Mouse (Mus musculus) liver, adult (tissue): ENCODE results near the gene Usp25.

Experiments
- GATA4 ChIP-seq: IDR thresholded peaks from 2 replicates; pipeline ENCODE4 v1.6.1; 2014; ENCODE audit warnings: mild to moderate bottlenecking, low read length; ENCODE audit not compliant: insufficient replicate concordance

Usp25 gene

DNA sequence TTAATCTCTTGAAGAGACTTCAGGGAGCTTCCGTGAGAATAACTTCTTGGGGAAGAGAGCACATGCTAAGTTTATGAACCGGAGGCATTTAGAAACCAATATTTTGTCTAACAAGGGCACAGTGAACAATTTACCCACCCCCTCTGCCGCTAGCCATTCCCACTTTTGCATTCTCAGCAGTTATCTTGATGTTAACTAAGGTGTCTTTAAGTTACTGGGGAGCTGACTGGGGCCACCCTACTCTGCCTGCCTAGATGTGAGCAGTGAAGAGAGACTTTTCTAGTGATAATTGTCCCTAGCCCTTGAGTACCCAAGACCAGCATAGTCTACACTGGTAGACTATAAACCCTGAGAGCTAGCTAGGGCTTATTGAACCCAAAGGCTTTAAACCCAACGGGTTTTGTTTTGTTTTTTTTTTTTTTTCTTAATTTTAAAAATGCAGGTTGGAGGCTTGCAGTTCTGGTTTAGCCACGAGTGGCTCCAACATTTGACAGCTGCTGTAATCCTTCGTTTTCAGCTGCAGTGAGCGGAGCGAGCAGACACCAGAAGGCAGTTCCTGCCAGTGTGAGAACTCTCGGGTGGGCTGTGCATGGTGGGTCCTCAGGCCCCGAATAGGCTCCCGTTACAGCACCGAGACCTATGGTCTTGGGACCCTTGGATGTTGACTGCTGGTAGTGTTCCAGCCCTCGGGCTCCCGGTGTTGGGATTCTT, 14.6 kb downstream of the Usp25 start:
- no peak for TF ChIP-seq GATA4

DNA sequence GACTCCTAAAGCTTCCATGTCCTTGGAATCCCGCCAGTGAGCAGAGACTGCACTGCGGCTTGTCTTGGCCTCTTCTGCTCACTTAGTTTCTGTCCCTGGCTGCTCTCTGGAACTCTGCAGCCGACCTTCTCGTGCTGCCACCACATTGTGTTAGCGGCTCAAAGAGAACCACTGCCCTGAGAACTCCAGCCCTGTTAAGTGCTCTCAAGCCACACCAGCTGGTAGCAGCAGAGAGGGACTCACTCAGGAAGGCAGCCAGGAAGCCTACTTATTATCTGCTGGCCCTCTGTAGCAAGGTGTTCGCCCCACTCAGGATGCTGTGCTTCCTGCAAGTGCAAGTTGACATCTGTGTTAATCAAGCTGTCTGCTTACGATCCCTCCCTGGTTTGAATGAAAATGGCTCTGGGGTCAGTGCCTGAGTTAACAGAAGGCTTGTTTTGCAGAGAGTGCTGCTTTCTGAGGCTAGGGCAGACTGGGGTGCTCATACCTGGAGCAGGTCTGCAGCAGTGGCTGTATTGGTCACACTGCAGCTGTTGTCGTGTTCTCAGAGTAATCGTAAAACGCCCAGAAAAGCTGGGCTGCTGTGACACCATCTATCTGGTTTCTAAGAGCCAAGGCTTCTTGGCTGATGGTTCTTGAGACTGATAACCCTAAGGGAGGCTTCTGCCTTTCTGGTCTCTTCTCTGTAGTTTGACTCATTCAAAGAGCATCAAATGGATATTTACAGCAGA, 15.3 kb downstream of the Usp25 start:
- TF ChIP-seq GATA4 = no peak

DNA sequence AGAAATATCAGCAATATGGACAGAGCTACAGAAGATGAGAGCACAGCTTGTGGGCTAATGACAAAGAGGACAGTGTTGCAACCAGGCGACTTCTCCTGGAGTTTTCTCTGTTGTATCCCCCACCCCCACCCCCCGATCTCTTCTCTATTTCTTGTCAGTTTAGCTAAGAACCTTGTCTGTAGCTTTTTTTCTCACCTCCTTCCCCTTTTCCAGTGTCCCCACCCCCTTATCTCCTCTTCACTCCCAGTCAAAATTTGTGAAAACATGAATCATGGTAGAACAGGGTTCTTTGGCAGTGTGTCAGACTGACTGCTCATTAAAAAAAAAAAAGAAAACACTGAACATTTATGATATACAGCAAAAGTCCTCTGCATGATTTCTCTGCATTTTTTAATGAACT, 16.9 kb downstream of the Usp25 start:
- TF ChIP-seq GATA4 = no peak

DNA sequence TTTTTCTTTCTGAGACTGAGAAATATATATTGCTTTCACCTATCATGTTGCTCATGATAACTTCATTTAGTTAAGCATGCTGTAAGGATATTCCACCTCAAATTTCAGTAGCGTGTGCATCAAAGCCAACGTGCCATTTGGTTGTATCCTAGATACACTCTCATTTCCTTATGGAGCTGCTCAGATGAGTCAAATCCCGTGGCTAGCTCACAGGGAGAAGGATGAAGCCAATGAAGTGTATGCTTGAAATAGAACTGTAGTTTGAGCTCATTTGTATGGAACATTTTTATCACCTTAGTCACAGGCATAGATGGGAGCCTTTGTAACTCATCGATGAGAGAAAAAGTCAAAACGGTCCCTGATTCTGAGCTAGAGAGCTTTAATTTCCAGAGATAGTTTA, 20.8 kb downstream of the Usp25 start:
- TF ChIP-seq GATA4 = no peak

DNA sequence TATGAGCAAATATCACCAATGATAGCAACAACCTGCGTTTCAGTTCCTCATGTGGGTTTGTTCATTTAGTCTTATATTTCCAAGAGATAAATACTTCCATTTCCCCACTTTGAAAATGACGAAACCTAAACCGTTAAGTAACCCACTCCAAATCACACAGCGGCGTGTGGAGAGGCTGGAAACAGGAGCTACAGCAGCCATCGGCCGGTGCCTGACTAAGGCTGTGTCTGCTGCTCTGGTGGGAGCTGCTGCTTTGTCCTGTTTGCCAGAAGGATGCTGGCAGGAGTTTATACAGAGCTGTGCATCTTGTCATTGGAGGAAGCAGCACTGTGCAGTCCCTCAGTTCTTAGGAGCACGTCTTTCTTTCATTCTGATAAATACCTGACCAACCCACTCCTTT, 21.2 kb downstream of the Usp25 start:
- TF ChIP-seq GATA4 = no peak

DNA sequence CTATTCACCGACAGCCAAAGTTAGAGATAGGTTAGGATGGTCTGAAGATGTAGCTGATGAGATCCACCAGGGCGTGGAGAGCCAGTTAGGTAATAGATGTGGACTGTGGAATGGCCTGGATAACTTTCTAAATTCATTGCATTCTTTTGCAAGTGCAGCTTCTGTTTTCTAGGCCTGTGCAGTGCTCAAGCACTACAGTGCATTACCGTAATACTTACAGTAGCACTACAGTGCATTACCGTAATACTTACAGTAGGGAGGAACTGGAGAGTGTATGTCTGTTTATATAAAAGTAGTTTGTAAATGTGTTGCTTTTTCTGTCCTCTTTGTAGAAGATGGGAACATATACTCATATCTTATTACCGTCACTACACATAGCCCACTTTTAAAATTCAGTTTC, 28.1 kb downstream of the Usp25 start:
- no peak for TF ChIP-seq GATA4

DNA sequence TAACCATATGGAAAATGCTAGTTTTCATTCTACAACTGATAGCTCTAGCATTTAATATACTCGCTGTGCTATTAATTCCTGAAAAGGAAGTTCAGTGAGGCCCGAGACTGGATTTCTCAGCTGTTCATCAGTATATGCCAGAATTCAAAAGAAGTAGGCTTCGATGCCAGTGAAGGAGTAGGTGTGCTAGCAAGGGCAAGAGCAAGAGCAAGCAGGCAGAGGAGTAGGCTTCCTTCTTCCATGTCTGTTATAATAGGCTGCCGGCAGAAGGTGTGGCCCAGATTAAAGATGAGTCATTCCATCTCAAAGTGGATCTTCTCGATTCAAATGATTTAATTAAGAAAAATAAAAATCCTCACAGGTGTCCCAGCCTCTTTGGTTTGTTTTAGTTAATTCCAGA, 30.0 kb downstream of the Usp25 start:
- no peak for TF ChIP-seq GATA4

DNA sequence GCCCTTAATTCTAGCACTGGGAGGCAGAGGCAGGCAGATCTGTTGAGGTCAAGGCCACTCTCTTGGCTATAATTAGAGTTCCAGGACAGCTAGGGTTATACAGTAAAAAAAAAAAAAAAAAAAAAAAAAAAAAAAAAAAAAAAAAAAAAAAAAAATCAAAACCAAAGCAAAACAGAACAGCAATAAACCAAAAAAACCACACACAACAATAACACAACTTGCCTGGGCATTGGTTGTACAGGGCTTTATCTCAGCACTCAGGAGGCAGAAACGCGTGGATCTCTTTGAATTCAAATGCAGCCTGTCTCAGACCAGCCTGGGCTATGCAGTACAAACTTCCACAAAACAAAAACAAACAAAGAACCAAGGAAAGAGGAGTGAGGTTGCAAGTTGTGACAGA, 40.7 kb downstream of the Usp25 start:
- no peak for TF ChIP-seq GATA4

DNA sequence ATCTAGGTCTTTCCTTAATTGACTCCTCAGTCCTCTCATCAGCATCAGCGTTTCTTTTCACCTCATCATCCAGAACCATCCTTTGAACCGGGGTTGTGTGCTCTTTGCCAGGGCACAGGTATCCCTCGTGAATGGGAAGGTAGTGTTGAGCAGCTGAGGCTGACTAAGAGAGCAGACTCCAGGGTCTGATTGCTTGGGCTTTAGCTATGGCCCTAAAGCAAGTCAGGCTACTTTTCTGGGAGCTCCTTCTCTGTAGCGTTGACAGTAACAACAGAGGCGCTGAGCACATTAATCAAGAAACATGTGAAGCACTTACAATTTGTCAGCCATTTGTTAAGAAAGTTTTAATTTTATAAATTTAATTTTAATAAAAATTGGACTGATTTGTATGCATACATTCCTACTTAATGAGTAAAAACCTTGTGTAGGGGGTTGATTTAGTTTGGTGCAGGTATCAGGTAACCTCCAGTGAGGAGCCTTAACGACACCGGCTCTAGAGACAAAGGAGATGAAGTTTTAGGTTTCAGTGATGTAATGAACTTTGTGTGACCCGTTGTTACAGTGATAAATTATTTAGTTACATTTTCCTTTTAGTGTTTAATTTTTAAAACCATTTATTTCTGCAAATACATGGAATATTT, 42.1 kb downstream of the Usp25 start:
- TF ChIP-seq GATA4 = no peak

DNA sequence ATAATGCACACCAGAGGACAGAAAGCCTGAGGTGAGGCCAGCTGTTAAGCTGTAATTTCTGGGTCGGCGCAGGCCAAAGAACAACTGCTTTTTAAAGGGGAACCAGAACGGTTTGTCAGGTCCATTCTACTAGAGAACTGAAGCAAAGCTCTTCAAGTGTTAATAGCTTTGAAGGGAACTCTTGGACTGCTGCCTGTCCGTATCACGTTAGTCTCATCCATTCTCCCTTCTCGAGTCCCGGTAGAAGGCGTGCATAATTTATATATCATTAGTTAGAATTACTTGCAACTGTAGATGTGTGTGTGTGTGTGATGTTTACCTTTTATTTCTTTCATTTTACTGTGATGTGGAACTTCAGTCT, 42.6 kb downstream of the Usp25 start:
- no peak for TF ChIP-seq GATA4

DNA sequence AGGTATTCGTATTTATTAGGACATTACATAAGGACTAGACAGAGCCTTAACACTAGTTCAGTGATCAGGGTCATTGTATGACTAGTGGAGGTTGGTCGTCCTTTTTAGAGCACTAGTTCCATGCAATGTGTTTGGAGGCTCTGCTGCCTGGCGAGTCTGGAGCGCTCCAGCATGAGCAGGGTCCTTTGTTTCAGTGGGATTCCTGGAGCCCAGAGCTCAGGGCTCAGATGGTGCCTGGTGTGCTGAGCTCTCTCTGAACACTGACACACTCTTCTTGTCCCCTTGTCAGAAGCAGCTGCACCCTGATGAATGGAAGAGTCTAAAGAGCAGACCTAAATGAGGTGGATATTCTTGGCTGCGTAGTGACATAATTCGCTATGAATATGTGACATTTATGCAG, 45.1 kb downstream of the Usp25 start:
- no peak for TF ChIP-seq GATA4

DNA sequence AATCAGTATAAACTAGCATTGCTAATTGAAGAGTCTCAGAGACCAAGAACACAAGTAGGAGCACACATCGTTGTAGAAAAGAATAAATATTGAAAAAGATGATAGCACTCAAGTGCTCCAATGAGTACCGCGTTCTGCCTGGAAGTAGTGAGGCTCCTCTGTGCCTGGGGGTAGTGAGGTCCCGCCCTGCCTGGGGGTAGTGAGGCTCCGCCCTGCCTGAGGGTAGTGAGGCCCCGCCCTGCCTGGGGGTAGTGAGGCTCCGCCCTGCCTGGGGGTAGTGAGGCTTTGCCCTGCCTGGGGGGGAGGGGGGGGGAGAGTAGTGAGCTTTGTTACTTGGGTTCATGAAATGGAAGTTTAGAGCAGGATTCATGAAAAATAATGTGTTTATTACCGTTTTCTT, 46.7 kb downstream of the Usp25 start:
- no peak for TF ChIP-seq GATA4

DNA sequence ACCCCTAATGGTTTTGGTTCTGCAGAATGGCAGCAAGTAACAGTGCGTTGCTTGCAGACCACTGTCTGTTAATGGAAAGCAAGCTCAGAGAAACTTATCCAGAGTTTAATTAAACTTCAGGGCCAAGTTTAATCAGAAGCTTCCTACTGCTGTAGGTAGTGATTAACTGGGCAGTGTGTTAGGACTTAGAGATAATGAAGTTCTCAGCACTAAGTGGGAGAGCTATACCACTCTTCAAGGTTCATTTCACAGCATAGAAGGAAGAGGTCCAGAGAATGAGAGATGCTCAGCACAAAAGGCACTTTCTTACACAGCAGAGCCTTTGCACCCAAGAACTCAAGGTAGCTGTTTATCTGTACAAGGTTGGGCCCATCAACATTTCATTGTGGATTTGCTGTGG, 50.4 kb downstream of the Usp25 start:
- TF ChIP-seq GATA4 = no peak

DNA sequence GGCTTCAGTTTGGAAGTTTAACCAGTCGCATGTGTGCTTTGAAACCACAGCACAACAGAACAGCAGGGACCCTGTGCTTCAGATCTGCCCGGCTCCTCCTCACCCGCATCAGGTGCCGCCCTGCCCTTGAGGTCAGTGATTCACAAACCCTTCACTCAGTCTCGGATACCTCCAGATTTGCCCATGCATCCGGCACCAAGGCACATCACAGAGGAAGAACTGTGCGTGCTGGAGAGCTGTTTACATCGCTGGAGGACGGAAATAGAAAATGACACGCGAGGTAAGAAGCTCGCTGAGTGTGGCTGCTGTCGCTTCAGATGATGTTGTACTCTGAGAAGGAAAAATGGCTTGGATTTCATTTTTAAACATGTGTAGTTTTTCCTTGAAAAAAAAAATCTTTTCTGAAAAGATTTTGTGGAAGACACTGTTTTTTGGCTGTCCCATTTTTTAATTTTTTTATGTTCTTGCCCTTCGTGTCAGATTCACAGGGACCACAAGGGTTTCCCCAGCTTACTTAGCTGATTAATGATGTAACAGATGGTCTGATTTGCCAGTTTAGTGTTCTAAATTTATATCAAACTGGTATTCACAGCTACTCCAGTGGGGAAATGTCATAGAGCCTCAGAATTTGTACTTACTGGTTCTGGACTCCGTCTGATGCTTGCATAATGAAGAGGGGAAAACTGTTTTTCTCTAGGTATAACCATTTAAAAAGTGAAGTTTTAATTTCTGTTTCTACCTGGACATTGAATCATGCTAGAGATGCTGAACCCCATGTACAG, 63.6 kb downstream of the Usp25 start:
- TF ChIP-seq GATA4 = no peak

DNA sequence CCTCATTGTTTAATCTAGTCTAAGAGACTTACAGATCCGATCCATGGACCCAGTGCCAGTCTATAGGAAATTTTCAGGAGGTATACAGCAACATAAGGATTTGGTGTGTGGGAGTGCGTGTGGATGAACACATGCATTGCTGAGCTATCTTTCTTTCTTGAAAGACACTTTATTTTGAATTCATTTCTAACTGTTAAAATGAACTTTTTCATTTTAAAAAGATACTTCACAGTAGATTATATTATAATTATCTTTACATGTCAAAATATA, 64.2 kb downstream of the Usp25 start:
- no peak for TF ChIP-seq GATA4

DNA sequence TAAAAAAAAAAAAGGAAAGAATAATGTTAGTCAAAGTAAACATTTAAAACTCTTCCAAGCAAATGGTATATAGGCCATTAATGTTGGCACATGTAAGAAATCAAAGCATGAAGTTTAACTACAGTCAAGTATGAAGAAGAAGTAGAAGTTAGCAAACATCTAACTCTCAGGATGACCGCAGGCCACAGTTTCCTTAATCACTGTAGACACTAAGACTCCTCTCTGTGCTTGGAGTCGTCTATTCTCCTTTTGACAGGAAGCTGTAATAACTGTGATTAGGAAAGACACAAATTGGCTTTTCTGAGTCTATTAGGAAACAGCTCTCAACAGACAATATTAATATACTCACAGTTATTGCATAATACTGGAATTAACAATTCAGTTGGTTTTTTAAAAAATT, 70.6 kb downstream of the Usp25 start:
- no peak for TF ChIP-seq GATA4
